In the genomic region with DNA sequence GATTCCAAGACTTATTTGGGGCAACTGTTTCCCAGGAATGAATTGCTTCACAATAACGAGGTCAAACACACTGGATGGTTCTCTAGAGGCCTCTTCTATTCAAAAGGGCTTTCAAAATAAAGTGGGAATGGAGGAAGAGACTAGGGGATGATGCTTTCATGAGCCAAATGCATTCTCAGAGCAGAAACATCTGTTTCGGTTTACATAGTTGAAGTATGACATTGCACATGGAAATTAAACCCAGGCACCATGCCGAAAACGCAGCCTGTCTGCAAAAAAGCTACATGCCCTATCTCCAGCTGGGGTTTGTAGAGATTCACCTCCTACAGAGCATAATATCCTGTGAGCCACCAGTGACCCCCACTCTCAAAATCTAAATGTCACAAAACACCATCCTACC, we compare ENCODE assay signal across 8 mouse cellular contexts. TPM values are rescaled to one million over a fixed set of nuclear protein-coding genes. Genes with fewer than 3 reads are reported as not detected.
DNase-seq lines count a peak whose midpoint lies in the region; ATAC-seq lines count a peak whose summit lies in the region.

No protein-coding gene starts in this region.

- WGBS in heart, embryonic 11.5 days (ENCODE audit: insufficient replicate concordance): 64% methylated on average over 4 of the region's 4 CpGs
- 50% methylated on average over 4 of the region's 4 CpGs for WGBS in intestine, embryonic 16.5 days
- WGBS in forebrain, embryonic 13.5 days: 71% methylated on average over 4 of the region's 4 CpGs

- H3K9me3 ChIP-seq in heart, embryonic 11.5 days (replicated peaks; ENCODE audit: control insufficient read depth, low read length): no peaks in the 10 kb centered on the region
- no peaks in the 10 kb centered on the region for H3K9me3 ChIP-seq in intestine, embryonic 16.5 days (ENCODE audit: control insufficient read depth, low read length)
- H3K9me3 ChIP-seq in forebrain, embryonic 13.5 days (replicated peaks): no peaks in the 10 kb centered on the region

- H3K27me3 ChIP-seq in heart, embryonic 11.5 days (ENCODE audit: control insufficient read depth, insufficient read depth, low read length): no peaks in the 10 kb centered on the region
- no peaks in the 10 kb centered on the region for H3K27me3 ChIP-seq in intestine, embryonic 16.5 days (replicated peaks; ENCODE audit: control insufficient read depth, insufficient read depth, low read length)
- H3K27me3 ChIP-seq in forebrain, embryonic 13.5 days: no peaks in the 10 kb centered on the region

- H3K4me3 ChIP-seq in heart, embryonic 11.5 days (ENCODE audit: low read depth, low read length): no peak overlapping the region
- H3K4me3 ChIP-seq in intestine, embryonic 16.5 days (ENCODE audit: low read length): no peak overlapping the region
- no peak overlapping the region for H3K4me3 ChIP-seq in forebrain, embryonic 13.5 days

- H3K4me1 ChIP-seq in heart, embryonic 11.5 days (ENCODE audit: control insufficient read depth, insufficient read depth, low read length): peaks cover 5% of the 10 kb centered on the region; the same call in 1 of the 2 replicates
- no peaks in the 10 kb centered on the region for H3K4me1 ChIP-seq in intestine, embryonic 16.5 days (ENCODE audit: control insufficient read depth, insufficient read depth, low read length)
- H3K4me1 ChIP-seq in forebrain, embryonic 13.5 days: no peaks in the 10 kb centered on the region

- no peak overlapping the region for H3K4me2 ChIP-seq in heart, embryonic 11.5 days
- H3K4me2 ChIP-seq in intestine, embryonic 16.5 days (ENCODE audit: low read depth, low read length): no peak overlapping the region
- H3K4me2 ChIP-seq in forebrain, embryonic 13.5 days: no peak overlapping the region

- no peak overlapping the region for H3K9ac ChIP-seq in heart, embryonic 11.5 days (ENCODE audit: low read depth, low read length)
- H3K9ac ChIP-seq in intestine, embryonic 16.5 days (ENCODE audit: low read depth, low read length): no peak overlapping the region
- no peak overlapping the region for H3K9ac ChIP-seq in forebrain, embryonic 13.5 days

- ATAC-seq in heart, embryonic 11.5 days (replicated peaks; ENCODE audit: insufficient number of reproducible peaks, low FRiP score, low TSS enrichment): no peak
- peak; percentile 60; the same call in 1 of the 2 replicates for ATAC-seq in intestine, embryonic 16.5 days
- no peak for ATAC-seq in forebrain, embryonic 13.5 days

- peak; percentile 97 for DNase-seq in heart, adult 11 months
- peak; percentile 74 for DNase-seq in forelimb bud, embryonic 11.5 days (ENCODE audit: low read depth, low spot score)
- DNase-seq in lung, postnatal 4 days: peak; percentile 72 to 84
- DNase-seq in right cerebral cortex, adult 2 months (ENCODE audit: low spot score in 2 of 2): no peak
- no peak for DNase-seq in cerebellum, adult 11 months

- H3K36me3 ChIP-seq in heart, embryonic 11.5 days (ENCODE audit: control insufficient read depth, insufficient read depth, low read length): no peaks in the 10 kb centered on the region
- H3K36me3 ChIP-seq in intestine, embryonic 16.5 days (ENCODE audit: control insufficient read depth, insufficient read depth, low read length): no peaks in the 10 kb centered on the region
- no peaks in the 10 kb centered on the region for H3K36me3 ChIP-seq in forebrain, embryonic 13.5 days (ENCODE audit: poor library complexity, severe bottlenecking)

- no peak overlapping the region for H3K27ac ChIP-seq in heart, embryonic 11.5 days (ENCODE audit: low read depth, low read length)
- H3K27ac ChIP-seq in intestine, embryonic 16.5 days (ENCODE audit: low read length): no peak overlapping the region; the same call in 1 of the 2 replicates
- no peak overlapping the region for H3K27ac ChIP-seq in forebrain, embryonic 13.5 days

RNA-seq across cellular contexts. Expression of gene Wdr75, which starts 29.3 kb away (rescaled TPM):
- polyA plus RNA-seq in heart, embryonic 11.5 days (2014; fragmentation: Nextera tagmentation; extraction: Ambion mirVana): 49.3 and 56.5 TPM in 2 replicates
- 45.4 and 51.3 TPM in 2 replicates for polyA plus RNA-seq in intestine, embryonic 16.5 days (2015; fragmentation: Nextera tagmentation; extraction: Ambion mirVana)
- polyA plus RNA-seq in forebrain, embryonic 13.5 days (2015; fragmentation: Nextera tagmentation; extraction: Ambion mirVana): 70.4 and 80.2 TPM in 2 replicates

Comparison
In these comparisons a context has a peak if more than half of its experiments do, and no peak if none do; other contexts are left out.
1. DNase-seq: peak in heart, adult 11 months (single experiment), forelimb bud, embryonic 11.5 days (single experiment) and lung, postnatal 4 days (2 of 2); none in right cerebral cortex, adult 2 months (0 of 2) and cerebellum, adult 11 months (single experiment).